Mouse (Mus musculus) bone marrow, adult 2 months (tissue): ENCODE measurements around the gene Plcg1.

ENCODE experiments used
- CTCF ChIP-seq: fragments of 200-500 bp; IDR thresholded peaks from 2 replicates; pipeline ENCODE4 v1.5.1; 2011; ENCODE audit warnings: low read length, control low read depth; ENCODE audit not compliant: control insufficient read depth, insufficient read depth
- POLR2A ChIP-seq: fragments of 200-500 bp; IDR thresholded peaks from 2 replicates; pipeline ENCODE4 v1.6.1; 2011; ENCODE audit warnings: low read depth, mild to moderate bottlenecking, control low read depth, low read length, borderline replicate concordance; ENCODE audit not compliant: control insufficient read depth

DNA sequence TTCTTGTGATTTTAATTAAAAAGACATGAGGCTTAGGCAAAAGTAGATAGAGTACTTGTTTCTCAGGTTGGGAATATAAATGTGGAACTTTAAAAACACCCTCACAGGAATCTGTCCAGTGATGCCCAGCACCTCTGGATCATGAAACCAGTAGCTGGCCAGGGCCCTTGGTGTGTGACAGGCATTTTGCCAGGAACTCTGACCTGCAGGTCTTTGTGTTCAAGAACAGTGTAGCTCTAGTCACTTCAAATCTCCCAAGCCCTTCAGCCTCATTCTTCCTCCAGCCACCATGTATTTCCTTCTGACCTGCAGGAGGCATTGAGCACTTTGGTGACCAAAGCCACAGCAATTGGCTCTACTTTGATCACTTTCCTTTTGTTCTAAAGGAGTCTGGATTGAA is 39.3 kb downstream of the Plcg1 start:
- TF ChIP-seq POLR2A (no peak), CTCF (no peak)
